Mouse (Mus musculus) kidney, postnatal 10 days (tissue): ENCODE data around the gene Asgr1.
"Not testable (repeated sequence)": the region's sequence is repeated elsewhere in the genome, so short reads cannot be mapped to it uniquely, and the experiment has no call there.

Experiments
- DNase-seq: peaks from one replicate; pipeline ENCODE4 v3.0.0; 2021; ENCODE audit warnings: mixed read lengths

The Asgr1 gene

DNA sequence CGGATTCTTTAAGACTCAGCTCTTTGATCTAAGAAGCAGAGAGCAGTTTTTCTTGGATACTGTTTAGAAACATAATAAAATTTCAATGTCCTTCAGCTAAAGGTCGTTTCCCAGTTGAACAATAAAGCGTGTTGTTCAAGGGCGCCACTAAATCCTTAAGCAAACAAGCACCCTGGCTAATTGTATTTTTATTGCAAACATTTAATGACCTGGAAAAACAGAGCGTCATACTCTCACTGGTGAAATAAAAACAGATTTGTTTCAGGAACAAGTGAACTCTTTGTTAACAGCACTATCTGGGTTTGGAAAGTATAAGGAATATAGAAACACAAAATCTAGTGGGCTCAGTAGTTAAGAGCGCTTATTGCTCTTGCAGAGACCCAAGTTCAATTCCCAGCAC, 16.2 kb downstream of the Asgr1 start:
- DNase-seq = no peak

DNA sequence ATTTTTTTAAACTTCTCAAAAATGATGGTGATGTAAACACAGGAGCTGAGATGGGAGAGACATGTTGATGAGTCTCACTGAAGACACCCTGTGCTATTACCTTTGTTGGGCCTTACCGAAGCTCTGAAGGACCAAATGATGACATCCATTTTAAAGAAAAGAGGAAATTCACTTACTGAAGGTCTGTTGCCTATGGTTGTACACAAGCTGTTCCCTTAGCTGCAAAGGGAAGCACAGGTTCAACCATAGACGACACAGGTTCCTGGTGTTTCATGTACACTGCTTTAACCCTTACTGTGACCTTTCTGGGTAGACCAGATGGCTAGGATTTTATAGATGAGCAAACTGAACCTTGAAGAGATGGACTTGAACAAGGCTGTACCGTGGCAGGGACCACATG, 16.7 kb downstream of the Asgr1 start:
- DNase-seq = not testable (repeated sequence)

GRCm38 (mm10) chr11:70074379-70075071, 20.6 kb downstream of the Asgr1 start:
- DNase-seq = peak; percentile 92

- no peak for DNase-seq
Measured at GRCm38 (mm10) chr11:70075581-70075980, 21.7 kb downstream of the Asgr1 start.

GRCm38 (mm10) chr11:70077441-70077840, 23.6 kb downstream of the Asgr1 start:
- DNase-seq = no peak

GRCm38 (mm10) chr11:70079175-70079574, 25.3 kb downstream of the Asgr1 start:
- DNase-seq = no peak

DNA sequence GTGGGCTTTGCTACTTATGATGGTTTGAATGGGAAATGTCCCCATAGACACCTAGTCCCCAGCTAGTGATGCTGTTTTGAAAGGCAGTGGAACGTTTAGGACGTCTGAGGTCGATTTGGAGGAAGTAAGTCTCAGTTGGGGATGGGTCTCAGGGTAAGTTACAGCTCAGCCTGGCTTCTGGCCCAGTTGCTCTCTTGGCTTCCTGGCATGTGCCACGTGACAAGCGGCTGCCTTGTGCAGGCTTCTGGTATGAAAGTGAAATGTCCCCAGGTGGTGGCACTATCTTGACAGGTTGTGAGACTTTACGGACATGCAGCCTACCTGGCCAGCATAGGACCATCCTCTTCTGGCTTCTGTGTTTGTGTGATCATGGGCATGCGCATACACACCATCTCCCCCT, 26.0 kb downstream of the Asgr1 start:
- DNase-seq = peak; percentile 51

GRCm38 (mm10) chr11:70080803-70081590, 27.1 kb downstream of the Asgr1 start:
- DNase-seq = no peak

GRCm38 (mm10) chr11:70084563-70084962, 30.7 kb downstream of the Asgr1 start:
- DNase-seq = no peak

DNA sequence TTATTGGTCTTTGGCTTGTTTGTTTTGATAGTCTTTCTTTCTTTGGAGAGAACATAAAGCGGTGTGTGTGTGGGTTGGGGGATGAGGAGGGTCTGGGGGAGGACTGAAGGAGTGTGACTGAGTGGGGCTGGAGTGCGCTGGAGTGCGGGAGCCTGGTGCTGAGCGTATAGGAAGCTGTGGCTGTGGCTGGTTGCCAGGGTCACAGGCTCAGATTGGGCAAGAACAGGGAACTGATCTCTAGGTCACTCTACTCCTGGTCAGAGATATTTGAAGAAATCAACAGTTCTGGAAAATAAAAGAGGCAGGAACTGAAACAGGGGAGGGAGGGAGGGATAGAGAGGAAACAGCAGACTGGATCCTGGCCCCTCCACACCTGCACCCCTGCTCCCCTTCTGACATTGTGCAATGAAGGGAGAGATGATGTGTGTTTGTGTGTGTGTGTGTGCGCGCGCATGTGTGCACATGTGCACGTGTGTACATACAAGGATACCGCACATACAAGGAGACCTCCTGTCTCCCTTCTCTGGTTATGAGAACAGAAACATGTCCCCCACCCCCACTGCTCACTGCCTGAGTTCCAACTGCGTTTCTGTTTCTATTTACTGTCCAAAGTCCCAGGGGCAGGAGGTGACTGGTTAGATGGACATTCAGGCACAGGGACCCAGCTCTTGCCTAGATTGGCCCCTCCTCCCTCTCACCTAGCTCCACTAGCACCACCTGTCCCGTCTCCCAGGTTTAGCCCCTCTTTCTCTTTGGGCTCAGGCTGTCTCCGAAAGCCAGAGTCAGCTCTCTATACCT, 38.3 kb downstream of the Asgr1 start, which contains the start of gene Asgr2:
TSS of gene Asgr2 (plus strand) at position 659 of the 798 bp plus-strand sequence.
- DNase-seq = peak; percentile 40

GRCm38 (mm10) chr11:70097396-70097795, 43.5 kb downstream of the Asgr1 start:
- no peak for DNase-seq

DNA sequence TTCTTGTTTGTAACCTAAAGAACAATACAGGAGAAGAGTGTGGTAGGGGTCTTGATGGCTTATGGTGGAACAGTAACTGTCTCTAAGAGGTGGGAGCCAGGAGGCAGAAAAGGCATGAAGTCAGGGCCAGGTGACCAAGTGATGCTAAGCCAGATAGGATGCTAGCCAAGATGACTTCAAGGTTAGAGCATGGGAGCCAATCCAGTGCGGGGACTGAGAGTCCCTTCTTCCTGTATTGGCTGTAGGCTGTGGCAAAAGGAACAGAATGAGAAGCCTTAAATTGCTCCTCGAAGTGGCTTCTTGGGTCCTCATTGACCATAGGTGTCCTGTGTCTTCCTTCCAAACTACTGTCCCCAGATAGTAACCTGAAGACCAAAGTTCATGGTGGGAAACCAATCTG, 45.2 kb downstream of the Asgr1 start:
- DNase-seq = no peak

GRCm38 (mm10) chr11:70099809-70100208, 45.9 kb downstream of the Asgr1 start:
- DNase-seq = no peak

GRCm38 (mm10) chr11:70103701-70104315, 49.9 kb downstream of the Asgr1 start:
- DNase-seq = no peak

DNA sequence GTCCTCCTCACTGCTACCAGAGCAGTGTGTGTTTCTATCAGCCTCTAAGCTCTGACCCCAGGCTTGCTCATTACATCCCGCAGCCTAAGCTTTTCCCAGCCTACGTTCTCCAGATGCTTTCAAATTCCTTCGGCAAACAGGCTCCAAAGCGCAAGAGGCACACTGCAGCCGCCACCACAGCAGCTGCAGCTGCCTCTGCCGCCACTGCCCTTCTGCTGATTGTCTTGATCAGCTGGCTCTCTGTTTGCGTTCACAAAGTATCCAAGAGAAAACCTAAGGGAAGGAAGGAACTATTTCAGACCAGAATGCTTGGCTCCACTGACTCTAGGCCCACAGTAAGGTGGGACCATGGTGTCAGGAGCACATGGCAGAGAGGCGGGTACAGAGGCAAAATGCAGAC, 53.2 kb downstream of the Asgr1 start:
- no peak for DNase-seq
